Mouse (Mus musculus) forebrain, embryonic 13.5 days (tissue): Measurements from ENCODE around the gene BC034090. TPM values are rescaled to one million over a fixed set of nuclear protein-coding genes. Genes with fewer than 3 reads are reported as not detected.

ENCODE experiments used
- ATAC-seq: fragments of 200-750 bp; cut with Nextera tagmentation; 2 replicates; pipeline ENCODE4 v1.8.0; 2017
- H3K27ac ChIP-seq: fragments of 300-500 bp; sonication (generic); 2 replicates; pipeline ENCODE4 v1.5.1; 2015; ENCODE audit warnings: inconsistent platforms, mild to moderate bottlenecking, moderate library complexity
- H3K27me3 ChIP-seq: fragments of 300-500 bp; sonication (generic); 2 replicates; pipeline ENCODE4 v1.6.1; 2015; ENCODE audit warnings: mild to moderate bottlenecking, inconsistent platforms
- H3K36me3 ChIP-seq: fragments of 300-500 bp; sonication (generic); 2 replicates; pipeline ENCODE4 v1.6.1; 2015; ENCODE audit warnings: mild to moderate bottlenecking, inconsistent platforms; ENCODE audit not compliant: poor library complexity, severe bottlenecking
- H3K4me1 ChIP-seq: fragments of 300-500 bp; sonication (generic); 2 replicates; pipeline ENCODE4 v1.6.1; 2015; ENCODE audit warnings: inconsistent platforms
- H3K4me2 ChIP-seq: fragments of 300-500 bp; sonication (generic); 2 replicates; pipeline ENCODE4 v1.6.1; 2015; ENCODE audit warnings: inconsistent platforms, mild to moderate bottlenecking, moderate library complexity
- H3K4me3 ChIP-seq: fragments of 300-500 bp; sonication (generic); 2 replicates; pipeline ENCODE4 v1.5.1; 2015; ENCODE audit warnings: mild to moderate bottlenecking, inconsistent platforms
- H3K9ac ChIP-seq: fragments of 300-500 bp; sonication (generic); 2 replicates; pipeline ENCODE4 v1.6.1; 2015; ENCODE audit warnings: mild to moderate bottlenecking, inconsistent platforms
- H3K9me3 ChIP-seq: fragments of 300-500 bp; sonication (generic); replicated peaks from 2 replicates; pipeline ENCODE4 v1.6.1; 2016; ENCODE audit warnings: inconsistent platforms
- WGBS: fragments of 180-500 bp; shearing (Covaris S2); methylation state at CpG from one replicate; pipeline ENCODE4 v1.1.7; 2015; 5-methylcytosine and 5-hydroxymethylcytosine counted together
- polyA plus RNA-seq: library from polyadenylated mRNA; unstranded; fragments of >200 nt; fragmentation: Nextera tagmentation; extraction: Ambion mirVana; gene quantifications from 2 replicates; pipeline ENCODE4 v1.2.1, GENCODE M21; 2015

BC034090 gene
- polyA plus RNA-seq, 1 experiment from 2014 or later, result 3.4 TPM

- H3K4me3 ChIP-seq, result no peak overlapping the region
- no peak overlapping the region for H3K9ac ChIP-seq
- peaks cover 41% of the 10 kb centered on the region for H3K4me1 ChIP-seq
- WGBS, result 78% methylated on average over 12 of the region's 12 CpGs
- no peak overlapping the region for H3K27ac ChIP-seq
- no peak overlapping the region for H3K4me2 ChIP-seq
- H3K9me3 ChIP-seq, result no peaks in the 10 kb centered on the region
- ATAC-seq, result no peak
- H3K36me3 ChIP-seq, result no peaks in the 10 kb centered on the region
- H3K27me3 ChIP-seq, result peaks cover 25% of the 10 kb centered on the region
These were observed 2.4 kb downstream of the BC034090 start for GRCm38 (mm10) chr1:155241701-155242487.

GRCm38 (mm10) chr1:155239962-155240717, 4.1 kb downstream of the BC034090 start:
- no peak for ATAC-seq
- no peak overlapping the region for H3K9ac ChIP-seq
- no peaks in the 10 kb centered on the region for H3K9me3 ChIP-seq
- no peak overlapping the region for H3K27ac ChIP-seq
- no peak overlapping the region for H3K4me2 ChIP-seq
- H3K27me3 ChIP-seq, result peaks cover 19% of the 10 kb centered on the region
- H3K36me3 ChIP-seq, result no peaks in the 10 kb centered on the region
- 82% methylated on average over 6 of the region's 6 CpGs for WGBS
- H3K4me3 ChIP-seq, result no peak overlapping the region
- H3K4me1 ChIP-seq, result peaks cover 57% of the 10 kb centered on the region

GRCm38 (mm10) chr1:155239169-155239568, 5.1 kb downstream of the BC034090 start:
- Histone ChIP-seq H3K4me2 (no peak overlapping the region), H3K27me3 (peaks cover 9% of the 10 kb centered on the region), H3K36me3 (no peaks in the 10 kb centered on the region), H3K4me1 (peaks cover 57% of the 10 kb centered on the region), H3K27ac (peak overlapping the region; percentile 40; the same call in 1 of the 2 replicates), H3K9me3 (no peaks in the 10 kb centered on the region), H3K9ac (no peak overlapping the region), H3K4me3 (no peak overlapping the region)
- 33% methylated on average over 4 of the region's 4 CpGs for WGBS
- ATAC-seq, result no peak

- peaks cover 62% of the 10 kb centered on the region for H3K4me1 ChIP-seq
- no peak for ATAC-seq
These were observed 6.1 kb downstream of the BC034090 start for GRCm38 (mm10) chr1:155238126-155238525.

GRCm38 (mm10) chr1:155237390-155237789, 6.9 kb downstream of the BC034090 start:
- ATAC-seq, result no peak
- no peak overlapping the region for H3K27ac ChIP-seq
- H3K4me1 ChIP-seq, result peaks cover 70% of the 10 kb centered on the region
- WGBS, result 75% methylated on average over 11 of the region's 11 CpGs
- no peak overlapping the region for H3K4me3 ChIP-seq
- H3K4me2 ChIP-seq, result no peak overlapping the region
- H3K9me3 ChIP-seq, result no peaks in the 10 kb centered on the region
- no peaks in the 10 kb centered on the region; the same call in 1 of the 2 replicates for H3K27me3 ChIP-seq
- no peak overlapping the region for H3K9ac ChIP-seq
- no peaks in the 10 kb centered on the region for H3K36me3 ChIP-seq

More at GRCm38 (mm10) chr1:155238126-155238525, 6.1 kb downstream of the BC034090 start:
- Histone ChIP-seq H3K9ac (no peak overlapping the region), H3K27me3 (peaks cover 2% of the 10 kb centered on the region), H3K27ac (no peak overlapping the region), H3K9me3 (no peaks in the 10 kb centered on the region), H3K36me3 (no peaks in the 10 kb centered on the region), H3K4me3 (no peak overlapping the region), H3K4me2 (no peak overlapping the region)
- WGBS, result 86% methylated on average over 5 of the region's 5 CpGs

GRCm38 (mm10) chr1:155236306-155237024, 7.8 kb downstream of the BC034090 start:
- H3K27ac ChIP-seq, result peak overlapping the region; percentile 57
- no peak for ATAC-seq

GRCm38 (mm10) chr1:155235641-155236040, 8.6 kb downstream of the BC034090 start:
- no peak for ATAC-seq
- no peaks in the 10 kb centered on the region for H3K36me3 ChIP-seq
- H3K4me3 ChIP-seq, result no peak overlapping the region
- no peak overlapping the region for H3K9ac ChIP-seq
- no peak overlapping the region for H3K4me2 ChIP-seq
- no peaks in the 10 kb centered on the region for H3K9me3 ChIP-seq
- H3K27ac ChIP-seq, result no peak overlapping the region; the same call in 1 of the 2 replicates
- H3K27me3 ChIP-seq, result no peaks in the 10 kb centered on the region
- peaks cover 83% of the 10 kb centered on the region for H3K4me1 ChIP-seq
- 17% methylated on average over 2 of the region's 2 CpGs for WGBS

More at GRCm38 (mm10) chr1:155236306-155237024, 7.8 kb downstream of the BC034090 start:
- Histone ChIP-seq H3K4me3 (no peak overlapping the region), H3K4me1 (peaks cover 77% of the 10 kb centered on the region), H3K9me3 (no peaks in the 10 kb centered on the region), H3K4me2 (no peak overlapping the region), H3K9ac (0 out of 2 replicates have a peak overlapping the region, but pooled peaks have one; percentile 34), H3K27me3 (no peaks in the 10 kb centered on the region), H3K36me3 (no peaks in the 10 kb centered on the region)
- 38% methylated on average over 13 of the region's 13 CpGs for WGBS

GRCm38 (mm10) chr1:155233931-155234607, 10.2 kb downstream of the BC034090 start:
- Histone ChIP-seq H3K9me3 (no peaks in the 10 kb centered on the region), H3K36me3 (no peaks in the 10 kb centered on the region), H3K9ac (peak overlapping the region; percentile 48), H3K4me3 (no peak overlapping the region), H3K4me1 (peaks cover 89% of the 10 kb centered on the region), H3K27ac (peak overlapping the region; percentile 96), H3K27me3 (no peaks in the 10 kb centered on the region), H3K4me2 (peak overlapping the region; percentile 22)
- 11% methylated on average over 14 of the region's 14 CpGs for WGBS
- ATAC-seq, result peak; percentile 60

GRCm38 (mm10) chr1:155233378-155233777, 10.9 kb downstream of the BC034090 start:
- H3K4me3 ChIP-seq, result no peak overlapping the region
- H3K9me3 ChIP-seq, result no peaks in the 10 kb centered on the region
- ATAC-seq, result no peak
- H3K27me3 ChIP-seq, result no peaks in the 10 kb centered on the region
- peaks cover 88% of the 10 kb centered on the region for H3K4me1 ChIP-seq
- no peaks in the 10 kb centered on the region for H3K36me3 ChIP-seq
- peak overlapping the region; percentile 96 for H3K27ac ChIP-seq
- H3K9ac ChIP-seq, result peak overlapping the region; percentile 48
- H3K4me2 ChIP-seq, result 0 out of 2 replicates have a peak overlapping the region, but pooled peaks have one; percentile 22
- WGBS, result 76% methylated on average over 9 of the region's 9 CpGs

GRCm38 (mm10) chr1:155232786-155233185, 11.5 kb downstream of the BC034090 start:
- no peaks in the 10 kb centered on the region for H3K27me3 ChIP-seq
- H3K9me3 ChIP-seq, result no peaks in the 10 kb centered on the region
- WGBS, result 72% methylated on average over 6 of the region's 6 CpGs
- no peak overlapping the region for H3K4me2 ChIP-seq
- ATAC-seq, result no peak
- H3K27ac ChIP-seq, result peak overlapping the region; percentile 96
- H3K36me3 ChIP-seq, result no peaks in the 10 kb centered on the region
- no peak overlapping the region for H3K9ac ChIP-seq
- H3K4me1 ChIP-seq, result peaks cover 85% of the 10 kb centered on the region
- no peak overlapping the region for H3K4me3 ChIP-seq

- 42% methylated on average over 12 of the region's 12 CpGs for WGBS
- peaks cover 81% of the 10 kb centered on the region for H3K4me1 ChIP-seq
- no peaks in the 10 kb centered on the region for H3K36me3 ChIP-seq
- no peaks in the 10 kb centered on the region for H3K27me3 ChIP-seq
- peak overlapping the region; percentile 96 for H3K27ac ChIP-seq
- no peak overlapping the region for H3K4me3 ChIP-seq
- H3K4me2 ChIP-seq, result no peak overlapping the region
- ATAC-seq, result no peak
- no peaks in the 10 kb centered on the region for H3K9me3 ChIP-seq
- H3K9ac ChIP-seq, result no peak overlapping the region
These were observed 11.9 kb downstream of the BC034090 start for GRCm38 (mm10) chr1:155232385-155232784.
